Mouse (Mus musculus) MEL (cell line): Measurements from ENCODE around the gene Dtnb. TPM values are rescaled to one million over a fixed set of nuclear protein-coding genes. Genes with fewer than 3 reads are reported as not detected.

ENCODE experiments used
- DNase-seq: peaks from one replicate; pipeline ENCODE4 v3.0.0; 2011; ENCODE audit warnings: low read depth, low spot score
- H3K27ac ChIP-seq: 2 replicates; pipeline ENCODE4 v1.5.1; 2012; ENCODE audit warnings: low read depth, mild to moderate bottlenecking, control low read depth, low read length, moderate library complexity; ENCODE audit not compliant: control insufficient read depth
- H3K27me3 ChIP-seq, 2 experiments: fragments of 150-350 bp in 1 of 2; sonication (generic) in 1 of 2; 2 replicates each; pipeline ENCODE4 v1.6.1; 2012; ENCODE audit warnings: low read length in 2 of 2, mild to moderate bottlenecking in 2 of 2, improper control_type of control experiment in 1 of 2, moderate library complexity in 1 of 2; ENCODE audit not compliant: insufficient read depth in 2 of 2, control insufficient read depth in 1 of 2
- H3K36me3 ChIP-seq, 2 experiments: 2 replicates each; pipeline ENCODE4 v1.6.1; 2012 to 2014; ENCODE audit warnings: low read length in 2 of 2, improper control_type of control experiment in 1 of 2, inconsistent platforms in 1 of 2, mild to moderate bottlenecking in 1 of 2; ENCODE audit not compliant: insufficient read depth in 2 of 2, control insufficient read depth in 1 of 2
- H3K4me1 ChIP-seq, 2 experiments: fragments of 150-350 bp in 1 of 2; sonication (generic) in 1 of 2; 2 replicates each; pipeline ENCODE4 v1.6.1; 2012; ENCODE audit warnings: low read length in 2 of 2, improper control_type of control experiment in 1 of 2, mild to moderate bottlenecking in 1 of 2; ENCODE audit not compliant: insufficient read depth in 2 of 2, control insufficient read depth in 1 of 2
- H3K4me3 ChIP-seq, 2 experiments: fragments of 150-350 bp in 1 of 2; sonication (generic) in 1 of 2; 2 replicates each; pipeline ENCODE4 v1.5.1; 2012; ENCODE audit warnings: low read depth in 2 of 2, low read length in 2 of 2, mild to moderate bottlenecking in 2 of 2, moderate library complexity in 2 of 2, control low read depth in 1 of 2, improper control_type of control experiment in 1 of 2; ENCODE audit not compliant: control insufficient read depth in 1 of 2, insufficient read depth in 1 of 2
- H3K79me2 ChIP-seq: 2 replicates; pipeline ENCODE4 v1.6.1; 2012; ENCODE audit warnings: mild to moderate bottlenecking, low read length, moderate library complexity; ENCODE audit not compliant: control insufficient read depth, poor library complexity, insufficient read depth
- H3K9ac ChIP-seq: 2 replicates; pipeline ENCODE4 v1.6.1; 2012; ENCODE audit warnings: low read depth, mild to moderate bottlenecking, control low read depth, low read length, moderate library complexity; ENCODE audit not compliant: control insufficient read depth, poor library complexity, severe bottlenecking
- H3K9me3 ChIP-seq: fragments of 150-350 bp; sonication (generic); replicated peaks from 2 replicates; pipeline ENCODE4 v1.6.1; 2012; ENCODE audit warnings: mild to moderate bottlenecking, low read length, improper control_type of control experiment, moderate library complexity; ENCODE audit not compliant: insufficient read depth
- BHLHE40 ChIP-seq: IDR thresholded peaks from 2 replicates; pipeline ENCODE4 v1.6.1; 2012; ENCODE audit warnings: low read depth, mild to moderate bottlenecking, inconsistent platforms, low read length, improper control_type of control experiment, borderline replicate concordance
- CHD1 ChIP-seq: IDR thresholded peaks from 2 replicates; pipeline ENCODE4 v1.6.1; 2012; ENCODE audit warnings: low read depth, mild to moderate bottlenecking, inconsistent platforms, low read length, improper control_type of control experiment
- CHD2 ChIP-seq: IDR thresholded peaks from 2 replicates; pipeline ENCODE4 v1.6.1; 2011; ENCODE audit warnings: low read length, improper control_type of control experiment
- E2F4 ChIP-seq: IDR thresholded peaks from 2 replicates; pipeline ENCODE4 v1.6.1; 2011; ENCODE audit warnings: low read depth, low read length, improper control_type of control experiment, borderline replicate concordance
- EP300 ChIP-seq, 2 experiments: IDR thresholded peaks; 2 replicates each; pipeline ENCODE4 v1.6.1; 2011; ENCODE audit warnings: improper control_type of control experiment in 2 of 2, low read length in 2 of 2, low read depth in 1 of 2, mild to moderate bottlenecking in 1 of 2
- GABPA ChIP-seq: IDR thresholded peaks from 2 replicates; pipeline ENCODE4 v1.6.1; 2012; ENCODE audit warnings: low read depth, mild to moderate bottlenecking, inconsistent platforms, low read length, improper control_type of control experiment, moderate library complexity
- GATA1 ChIP-seq: IDR thresholded peaks from 2 replicates; pipeline ENCODE4 v1.6.1; 2011; ENCODE audit warnings: low read depth, low read length, improper control_type of control experiment
- JUND ChIP-seq: IDR thresholded peaks from 2 replicates; pipeline ENCODE4 v1.6.1; 2011; ENCODE audit warnings: low read depth, mild to moderate bottlenecking, improper control_type of control experiment, low read length
- KAT2A ChIP-seq: conservative IDR thresholded peaks from 2 replicates; pipeline ENCODE4 v1.6.1; 2012; ENCODE audit warnings: low read depth, low read length, improper control_type of control experiment, inconsistent platforms
- MAFK ChIP-seq: IDR thresholded peaks from 2 replicates; pipeline ENCODE4 v1.6.1; 2011; ENCODE audit warnings: low read depth, mild to moderate bottlenecking, low read length, improper control_type of control experiment, borderline replicate concordance
- MAX ChIP-seq: IDR thresholded peaks from 2 replicates; pipeline ENCODE4 v1.6.1; 2011; ENCODE audit warnings: low read length, improper control_type of control experiment
- MEF2A ChIP-seq: IDR thresholded peaks from 2 replicates; pipeline ENCODE4 v1.6.1; 2014; ENCODE audit warnings: low read depth, mild to moderate bottlenecking, inconsistent platforms, low read length, improper control_type of control experiment; ENCODE audit not compliant: poor library complexity, insufficient replicate concordance, severe bottlenecking; ENCODE audit errors: extremely low read depth
- MYC ChIP-seq: IDR thresholded peaks from 2 replicates; pipeline ENCODE4 v1.6.1; 2011; ENCODE audit warnings: low read depth, mild to moderate bottlenecking, low read length, improper control_type of control experiment, moderate library complexity
- POLR2A ChIP-seq, 2 experiments: IDR thresholded peaks; 2 replicates each; pipeline ENCODE4 v1.6.1; 2011 to 2012; ENCODE audit warnings: low read length in 2 of 2, mild to moderate bottlenecking in 2 of 2, control low read depth in 1 of 2, improper control_type of control experiment in 1 of 2, low read depth in 1 of 2, moderate library complexity in 1 of 2; ENCODE audit not compliant: control insufficient read depth in 1 of 2, insufficient read depth in 1 of 2, poor library complexity in 1 of 2
- RAD21 ChIP-seq: IDR thresholded peaks from 2 replicates; pipeline ENCODE4 v1.6.1; 2011; ENCODE audit warnings: mild to moderate bottlenecking, low read depth, low read length, improper control_type of control experiment
- RCOR1 ChIP-seq: IDR thresholded peaks from 2 replicates; pipeline ENCODE4 v1.6.1; 2012; ENCODE audit warnings: low read depth, mild to moderate bottlenecking, inconsistent platforms, low read length, improper control_type of control experiment
- SIN3A ChIP-seq: IDR thresholded peaks from 2 replicates; pipeline ENCODE4 v1.6.1; 2012; ENCODE audit warnings: low read length, improper control_type of control experiment, inconsistent platforms
- TBP ChIP-seq: IDR thresholded peaks from 2 replicates; pipeline ENCODE4 v1.8.0; 2011; ENCODE audit warnings: low read depth, low read length, improper control_type of control experiment
- TCF12 ChIP-seq: IDR thresholded peaks from 2 replicates; pipeline ENCODE4 v1.6.1; 2014; ENCODE audit warnings: low read depth, mild to moderate bottlenecking, inconsistent platforms, low read length, improper control_type of control experiment, moderate library complexity
- UBTF ChIP-seq: IDR thresholded peaks from 2 replicates; pipeline ENCODE4 v1.6.1; 2012; ENCODE audit warnings: low read depth, mild to moderate bottlenecking, inconsistent platforms, low read length, improper control_type of control experiment, moderate library complexity, borderline replicate concordance; ENCODE audit not compliant: insufficient read depth
- USF2 ChIP-seq, 2 experiments: IDR thresholded peaks; 2 replicates each; pipeline ENCODE4 v1.6.1; 2011 to 2012; ENCODE audit warnings: improper control_type of control experiment in 2 of 2, low read length in 2 of 2, borderline replicate concordance in 1 of 2, inconsistent platforms in 1 of 2, low read depth in 1 of 2, mild to moderate bottlenecking in 1 of 2; ENCODE audit not compliant: insufficient read depth in 1 of 2
- ZC3H11A ChIP-seq: IDR thresholded peaks from 2 replicates; pipeline ENCODE4 v1.6.1; 2012; ENCODE audit warnings: low read depth, mild to moderate bottlenecking, inconsistent platforms, low read length, improper control_type of control experiment
- ZKSCAN1 ChIP-seq: IDR thresholded peaks from 2 replicates; pipeline ENCODE4 v1.6.1; 2012; ENCODE audit warnings: low read depth, mild to moderate bottlenecking, inconsistent platforms, low read length, improper control_type of control experiment, moderate library complexity
- ZMIZ1 ChIP-seq: IDR thresholded peaks from 2 replicates; pipeline ENCODE4 v1.6.1; 2012; ENCODE audit warnings: low read depth, mild to moderate bottlenecking, inconsistent platforms, low read length, improper control_type of control experiment, moderate library complexity
- ZNF384 ChIP-seq: IDR thresholded peaks from 2 replicates; pipeline ENCODE4 v1.6.1; 2012; ENCODE audit warnings: low read depth, mild to moderate bottlenecking, inconsistent platforms, low read length, improper control_type of control experiment
- polyA plus RNA-seq, 2 experiments: library from polyadenylated mRNA; stranded (reverse) in 1 of 2; unstranded in 1 of 2; fragments of >175 nt in 1 of 2; fragments of >200 nt in 1 of 2; gene quantifications; 2 replicates each; pipeline versions ENCODE4 v1.2.1 to v1.2.4; 2012; ENCODE audit warnings: low replicate concordance in 2 of 2, low read depth in 1 of 2; ENCODE audit not compliant: insufficient read length in 2 of 2, insufficient read depth in 1 of 2, missing spikeins in 1 of 2
- total RNA-seq: library from RNA; depleted of rRNA; stranded (reverse); fragments of 300-350 nt; gene quantifications from 2 replicates; pipeline ENCODE4 v1.2.3, GENCODE M21; 2012

Dtnb gene
- total and polyA plus RNA-seq, 3 experiments = 18.6 to 24.9 TPM; not detected in 1

GRCm38 (mm10) chr12:3795569-3795968 lies 223.4 kb downstream of the Dtnb start (continued):
- no peak for TF ChIP-seq UBTF
- no peak for TF ChIP-seq SIN3A
- peak; percentile 23 to 77; a peak in 3 of 4 replicates for TF ChIP-seq EP300 (IDR thresholded peaks at IDR 0.05; ENCODE audit: low read depth in 1 of 2, low read length in 2 of 2)
- TF ChIP-seq ZNF384 = no peak
- no peak for TF ChIP-seq KAT2A
- TF ChIP-seq CHD2 = no peak
- peak; percentile 63; the same call in 1 of the 2 replicates for TF ChIP-seq ZMIZ1
- no peak for TF ChIP-seq E2F4
- no peak for TF ChIP-seq ZC3H11A
- no peak for TF ChIP-seq USF2 (IDR thresholded peaks at IDR 0.05; ENCODE audit: borderline replicate concordance in 1 of 2, insufficient read depth in 1 of 2, low read depth in 1 of 2, low read length in 2 of 2)
- no peak for TF ChIP-seq RAD21
- no peak for TF ChIP-seq MEF2A
- TF ChIP-seq GATA1 = peak; percentile 59; the same call in 1 of the 2 replicates
- no peak for TF ChIP-seq CHD1
- no peak for TF ChIP-seq MAX
- TF ChIP-seq BHLHE40 = no peak
- TF ChIP-seq JUND = no peak
- TF ChIP-seq, all 39 proteins: peak for 7

- H3K4me3 ChIP-seq = no peak overlapping the region
- no peak for DNase-seq
- no peak overlapping the region for H3K27ac ChIP-seq
- no peaks in the 10 kb centered on the region for H3K9me3 ChIP-seq
- TF ChIP-seq GABPA (no peak), EP300 (IDR thresholded peaks at IDR 0.05; ENCODE audit: low read depth in 1 of 2, low read length in 2 of 2) (no peak), RAD21 (no peak), MAX (no peak), TCF12 (no peak), ZNF384 (no peak), TBP (no peak), CHD1 (no peak), RCOR1 (no peak), BHLHE40 (no peak), SIN3A (no peak), ZKSCAN1 (no peak), ZC3H11A (no peak), KAT2A (no peak), POLR2A (IDR thresholded peaks at IDR 0.05; ENCODE audit: control insufficient read depth in 1 of 2, insufficient read depth in 1 of 2, low read depth in 1 of 2, low read length in 2 of 2, poor library complexity in 1 of 2) (no peak), MAFK (no peak), MYC (no peak), GATA1 (no peak)
- H3K4me1 ChIP-seq = no peaks in the 10 kb centered on the region
- H3K36me3 ChIP-seq = no peaks in the 10 kb centered on the region
- H3K9ac ChIP-seq = no peak overlapping the region
- peaks cover 5% of the 10 kb centered on the region in 2 experiments; a peak in 3 of 4 replicates for H3K27me3 ChIP-seq
- H3K79me2 ChIP-seq = no peaks in the 10 kb centered on the region
These were observed 227.4 kb downstream of the Dtnb start for GRCm38 (mm10) chr12:3799551-3799950.
